Mouse (Mus musculus) naive thymus-derived CD4-positive, alpha-beta T cell, adult 2 months (primary cell): Measurements from ENCODE around the gene Greb1.

Experiments
- DNase-seq: peaks from one replicate; pipeline ENCODE4 v3.0.0-alpha.2; 2011; ENCODE audit warnings: low read depth

The Greb1 gene

GRCm38 (mm10) chr12:16634075-16634813, 166.4 kb downstream of the Greb1 start:
- peak; percentile 62 for DNase-seq

DNA sequence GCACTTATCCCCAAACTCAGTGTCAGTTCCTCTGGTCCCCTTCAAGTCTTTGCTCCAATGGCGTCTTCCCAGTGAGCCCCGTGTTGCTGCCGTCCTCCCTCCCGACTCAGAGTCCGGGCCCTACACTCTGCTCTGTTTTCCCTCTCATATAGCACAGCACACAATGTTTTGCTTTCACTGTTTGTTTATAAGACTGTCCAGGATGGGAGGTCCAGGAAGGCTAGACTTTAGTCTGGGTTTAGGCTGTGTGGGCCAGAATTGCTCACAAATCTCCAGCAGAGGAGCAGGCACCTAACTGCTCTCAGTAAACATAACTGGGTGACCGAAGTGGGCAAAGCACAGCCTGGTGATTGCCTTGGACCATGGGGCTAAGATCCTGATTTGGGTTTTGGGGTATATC, 167.5 kb downstream of the Greb1 start:
- DNase-seq = no peak

DNA sequence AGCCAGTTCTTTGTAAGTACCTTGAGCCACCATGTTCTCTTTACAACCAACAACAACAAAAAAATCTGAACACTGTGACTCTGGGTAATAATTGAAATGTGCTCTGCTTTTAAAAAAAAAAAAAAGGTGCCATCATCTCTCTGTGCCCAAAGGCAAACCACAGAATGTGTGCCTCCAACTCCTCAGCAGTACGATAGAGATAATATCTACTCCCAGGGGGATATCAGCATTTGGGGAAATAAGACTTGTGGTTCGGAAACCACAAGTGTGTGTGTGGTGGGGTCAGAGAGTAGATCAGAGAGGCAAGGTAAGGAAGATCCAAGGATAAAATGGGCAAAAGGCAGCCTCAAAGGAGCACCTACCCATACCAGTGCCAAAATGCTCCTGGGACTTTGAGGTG, 169.3 kb downstream of the Greb1 start:
- DNase-seq = no peak

- DNase-seq = no peak
Measured at GRCm38 (mm10) chr12:16630866-16631185, 169.9 kb downstream of the Greb1 start.

DNA sequence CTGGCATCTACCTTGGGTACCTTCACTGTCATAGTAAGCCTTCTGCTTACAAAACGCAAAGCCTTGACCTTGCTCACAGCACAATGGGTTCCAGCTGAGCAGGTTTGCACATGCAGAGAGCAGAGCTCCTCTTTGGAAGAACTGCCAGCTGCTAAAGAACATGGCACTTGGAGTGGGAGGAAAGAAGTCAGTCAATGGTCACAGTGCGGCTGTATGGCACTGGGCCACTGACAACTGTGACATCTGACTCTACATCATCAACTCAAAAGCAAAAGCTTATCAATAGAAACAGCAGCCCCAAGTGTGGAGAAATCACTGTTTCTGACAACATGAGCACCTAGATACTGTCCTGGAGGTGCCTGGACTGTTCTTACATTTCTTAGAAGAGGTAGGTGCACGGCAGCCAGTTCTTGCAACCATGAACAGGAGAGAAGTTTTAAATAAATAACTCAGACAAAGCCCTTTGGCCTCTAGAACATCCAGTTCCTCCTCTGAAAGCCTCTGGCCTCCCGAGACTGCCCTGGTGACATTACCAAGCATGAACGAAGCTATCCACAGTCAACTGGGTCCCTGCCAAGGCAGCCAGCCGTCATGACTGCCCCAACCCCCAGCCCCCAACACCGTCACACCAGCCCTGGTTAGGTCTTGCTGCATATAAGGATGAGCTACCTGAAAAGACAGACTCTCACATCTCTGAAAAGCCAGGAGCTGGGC, 170.4 kb downstream of the Greb1 start:
- DNase-seq = no peak
